Mouse (Mus musculus): ENCODE measurements around the gene Kcnq5.

DNA sequence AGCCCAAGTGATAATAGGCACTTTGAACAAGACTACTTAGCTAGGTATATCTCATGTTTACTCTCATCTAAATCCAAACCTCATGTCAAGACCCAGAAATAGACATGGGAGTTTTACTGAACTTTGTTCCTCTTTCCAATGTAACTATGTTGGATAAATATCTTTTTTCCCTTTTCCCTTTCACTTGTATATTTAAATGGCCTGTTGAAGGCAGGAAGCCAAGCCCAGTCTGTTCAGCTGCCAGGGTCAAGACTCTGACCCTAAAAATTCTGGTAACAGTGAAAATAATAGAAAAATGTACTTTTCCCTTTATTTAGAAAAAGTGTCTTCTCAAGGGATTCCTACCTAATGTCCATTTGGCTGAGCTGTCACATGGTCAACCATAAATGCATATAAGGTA lies 18.0 kb upstream of the Kcnq5 start:
- no peak for TF ChIP-seq GATA1 (IDR thresholded peaks at IDR 0.05; ENCODE audit: borderline replicate concordance, low read length)
- TF ChIP-seq FLI1 (IDR thresholded peaks at IDR 0.05; ENCODE audit: low read length): no peak
